Mouse (Mus musculus): ENCODE measurements at regions not wholly inside any gene's neighbourhood (a gene's known extent, or its start where the extent isn't known, plus 50 kb on each side); places are given as distances from the start of the nearest gene placed in this dataset.

GRCm38 (mm10) chr2:78972288-78973117 lies 104.6 kb downstream of the Ube2e3 start:
- in situ Hi-C loops (cut with MboI, MseI), result loop anchor here (25.0 kb wide), 1 partner anchor 665 kb away; the partner anchor contains the start of gene Itprid2

- in situ Hi-C loops (cut with MboI, MseI), result loop anchor here (25.0 kb wide), 1 partner anchor 663 kb away; the partner anchor contains the start of gene Itprid2
Observed at GRCm38 (mm10) chr2:78973811-78974210, 105.9 kb downstream of the Ube2e3 start.

- in situ Hi-C loops (cut with MboI, MseI), result loop anchor here (25.0 kb wide), 1 partner anchor 662 kb away; the partner anchor contains the start of gene Itprid2
Observed at GRCm38 (mm10) chr2:78974683-78975392, 106.9 kb downstream of the Ube2e3 start.

GRCm38 (mm10) chr2:78975393-78975774 lies 107.5 kb downstream of the Ube2e3 start:
- in situ Hi-C loops (cut with MboI, MseI), result no loop called here

GRCm38 (mm10) chr2:78976084-78976483 lies 108.2 kb downstream of the Ube2e3 start:
- in situ Hi-C loops (cut with MboI, MseI), result no loop called here

GRCm38 (mm10) chr2:78977632-78978397 lies 109.9 kb downstream of the Ube2e3 start:
- in situ Hi-C loops (cut with MboI, MseI), result no loop called here

- in situ Hi-C loops (cut with MboI, MseI), result no loop called here
Observed at GRCm38 (mm10) chr2:78980019-78980418, 112.1 kb downstream of the Ube2e3 start.

GRCm38 (mm10) chr2:78980661-78981229 lies 112.8 kb downstream of the Ube2e3 start:
- in situ Hi-C loops (cut with MboI, MseI), result no loop called here

GRCm38 (mm10) chr2:78983347-78983746 lies 115.4 kb downstream of the Ube2e3 start:
- in situ Hi-C loops (cut with MboI, MseI), result no loop called here

GRCm38 (mm10) chr2:78983944-78984498 lies 116.1 kb downstream of the Ube2e3 start:
- in situ Hi-C loops (cut with MboI, MseI), result no loop called here

- in situ Hi-C loops (cut with MboI, MseI), result no loop called here
Observed at GRCm38 (mm10) chr2:78986984-78987383, 119.1 kb downstream of the Ube2e3 start.

- in situ Hi-C loops (cut with MboI, MseI), result no loop called here
Observed at GRCm38 (mm10) chr2:78987388-78987787, 119.5 kb downstream of the Ube2e3 start.

GRCm38 (mm10) chr2:78988224-78988623 lies 120.3 kb downstream of the Ube2e3 start:
- in situ Hi-C loops (cut with MboI, MseI), result no loop called here

- in situ Hi-C loops (cut with MboI, MseI), result no loop called here
Observed at GRCm38 (mm10) chr2:78994800-78995555, 127.1 kb downstream of the Ube2e3 start.

- in situ Hi-C loops (cut with MboI, MseI), result no loop called here
Observed at GRCm38 (mm10) chr2:78998637-78999036, 130.7 kb downstream of the Ube2e3 start.

- in situ Hi-C loops (cut with MboI, MseI), result no loop called here
Observed at GRCm38 (mm10) chr2:78999410-78999809, 131.5 kb downstream of the Ube2e3 start.

- in situ Hi-C loops (cut with MboI, MseI), result no loop called here
Observed at GRCm38 (mm10) chr2:79004862-79005261, 136.9 kb downstream of the Ube2e3 start.

GRCm38 (mm10) chr2:79008642-79009041 lies 140.7 kb downstream of the Ube2e3 start:
- in situ Hi-C loops (cut with MboI, MseI), result no loop called here

GRCm38 (mm10) chr2:79009791-79010190 lies 141.9 kb downstream of the Ube2e3 start:
- in situ Hi-C loops (cut with MboI, MseI), result loop anchor here (5.0 kb wide), 1 partner anchor 962 kb away; no protein-coding TSS in a partner anchor

GRCm38 (mm10) chr2:79010273-79010672 lies 142.3 kb downstream of the Ube2e3 start:
- in situ Hi-C loops (cut with MboI, MseI), result loop anchor here (5.0 kb wide), 1 partner anchor 963 kb away; no protein-coding TSS in a partner anchor
